Mouse (Mus musculus) bone marrow macrophage, adult 2 months (primary cell): ENCODE measurements at regions not wholly inside any gene's neighbourhood (a gene's known extent, or its start where the extent isn't known, plus 50 kb on each side); places are given as distances from the start of the nearest gene placed in this dataset.

Experiments used
- H3K27ac ChIP-seq: 2 replicates; pipeline ENCODE4 v1.5.1; 2012; ENCODE audit warnings: low read depth, low read length; ENCODE audit not compliant: insufficient read depth
- H3K4me1 ChIP-seq: 2 replicates; pipeline ENCODE4 v1.6.1; 2012; ENCODE audit warnings: low read length; ENCODE audit not compliant: control insufficient read depth, insufficient read depth
- H3K4me3 ChIP-seq: 2 replicates; pipeline ENCODE4 v1.5.1; 2012; ENCODE audit warnings: mild to moderate bottlenecking, low read length, moderate library complexity; ENCODE audit not compliant: insufficient read depth
- CTCF ChIP-seq: IDR thresholded peaks from 2 replicates; pipeline ENCODE4 v1.5.1; 2012; ENCODE audit warnings: low read depth, mild to moderate bottlenecking, low read length, moderate library complexity
- POLR2A ChIP-seq: IDR thresholded peaks from 2 replicates; pipeline ENCODE4 v1.6.1; 2012; ENCODE audit warnings: mild to moderate bottlenecking, low read depth, low read length, borderline replicate concordance

- TF ChIP-seq CTCF = no peak
- no peak for TF ChIP-seq POLR2A
- H3K4me1 ChIP-seq = no peaks in the 10 kb centered on the region
- no peak overlapping the region for H3K27ac ChIP-seq
- H3K4me3 ChIP-seq = no peak overlapping the region
Measured at GRCm38 (mm10) chr14:68923054-68923453, 371.0 kb downstream of the Synb start.

DNA sequence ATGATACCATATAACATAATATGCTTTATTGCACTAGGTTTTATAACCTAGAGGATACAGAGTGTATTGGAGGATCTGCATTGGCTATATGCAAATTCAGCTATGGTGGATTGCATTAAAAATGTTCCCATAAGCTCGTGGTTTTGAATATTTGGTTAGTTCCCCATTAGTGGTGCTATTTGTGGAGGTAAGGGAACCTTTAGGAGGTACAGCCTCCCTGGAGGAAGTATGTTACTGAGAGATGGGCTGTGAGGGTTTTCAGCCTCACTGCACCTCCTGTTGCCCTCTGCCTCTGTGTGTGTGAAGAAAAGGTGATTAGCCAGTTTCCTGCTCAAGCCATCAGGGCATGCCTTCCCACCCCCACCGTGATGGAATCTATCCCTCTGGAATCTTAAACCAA, 372.1 kb downstream of the Synb start:
- no peak overlapping the region for H3K27ac ChIP-seq
- H3K4me1 ChIP-seq = no peaks in the 10 kb centered on the region
- TF ChIP-seq CTCF (no peak), POLR2A (no peak)
- no peak overlapping the region for H3K4me3 ChIP-seq

DNA sequence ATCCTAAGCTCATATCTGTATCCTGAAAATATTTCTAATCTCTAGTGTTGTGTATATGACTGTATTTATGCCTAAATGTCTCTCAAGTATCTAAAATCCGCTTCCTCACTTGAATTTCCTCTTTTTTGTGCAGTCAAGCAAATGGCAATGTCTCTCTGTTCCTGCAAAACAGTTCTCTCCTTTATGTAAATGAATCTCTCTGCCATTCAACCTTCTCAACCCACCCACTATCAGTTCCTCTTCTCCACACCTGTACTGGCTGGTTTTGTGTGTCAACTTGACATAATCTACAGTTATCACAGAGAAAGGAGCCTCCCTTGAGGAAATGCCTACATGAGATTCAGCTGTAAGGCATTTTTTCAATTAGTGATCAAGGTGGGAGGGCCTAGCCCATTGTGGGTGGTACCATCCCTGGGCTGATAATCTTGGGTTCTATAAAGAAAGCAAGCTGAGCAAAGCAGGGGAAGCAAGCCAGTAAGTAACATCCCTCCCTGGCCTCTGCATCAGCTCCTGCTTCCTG, 375.5 kb downstream of the Synb start:
- H3K27ac ChIP-seq = no peak overlapping the region
- TF ChIP-seq POLR2A = no peak
- no peak for TF ChIP-seq CTCF
- no peaks in the 10 kb centered on the region for H3K4me1 ChIP-seq
- no peak overlapping the region for H3K4me3 ChIP-seq

- TF ChIP-seq CTCF (no peak), POLR2A (no peak)
- Histone ChIP-seq H3K4me1 (no peaks in the 10 kb centered on the region), H3K4me3 (no peak overlapping the region), H3K27ac (no peak overlapping the region)
Measured at GRCm38 (mm10) chr14:68899921-68900320, 394.2 kb downstream of the Synb start.

GRCm38 (mm10) chr14:68877171-68877570, 416.9 kb downstream of the Synb start:
- H3K4me1 ChIP-seq = no peaks in the 10 kb centered on the region
- H3K4me3 ChIP-seq = no peak overlapping the region
- TF ChIP-seq POLR2A = no peak
- no peak overlapping the region for H3K27ac ChIP-seq

GRCm38 (mm10) chr14:68861071-68861470, 433.0 kb downstream of the Synb start:
- H3K27ac ChIP-seq = no peak overlapping the region
- no peak overlapping the region for H3K4me3 ChIP-seq
- TF ChIP-seq POLR2A = no peak
- no peaks in the 10 kb centered on the region for H3K4me1 ChIP-seq

DNA sequence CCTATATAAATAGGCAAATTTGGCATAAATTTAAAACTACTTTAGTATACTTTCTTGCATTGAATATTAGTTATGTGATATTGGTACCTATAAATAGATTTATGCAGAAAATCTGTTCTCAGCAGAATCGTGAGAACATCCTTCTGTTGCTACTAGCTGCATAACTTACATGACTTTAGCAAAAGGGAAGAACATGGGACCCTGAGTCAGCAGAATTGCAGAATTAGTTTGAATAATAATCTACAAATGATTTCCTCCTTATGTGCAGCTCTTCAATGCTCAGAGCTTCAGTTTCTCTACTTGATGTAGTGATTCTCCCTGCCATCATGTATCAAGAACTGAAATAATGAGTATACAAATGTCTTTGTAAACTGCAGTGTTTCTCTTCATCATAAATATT, 436.2 kb downstream of the Synb start:
- H3K4me3 ChIP-seq = no peak overlapping the region
- TF ChIP-seq POLR2A (no peak), CTCF (no peak)
- no peak overlapping the region for H3K27ac ChIP-seq
- H3K4me1 ChIP-seq = no peaks in the 10 kb centered on the region

DNA sequence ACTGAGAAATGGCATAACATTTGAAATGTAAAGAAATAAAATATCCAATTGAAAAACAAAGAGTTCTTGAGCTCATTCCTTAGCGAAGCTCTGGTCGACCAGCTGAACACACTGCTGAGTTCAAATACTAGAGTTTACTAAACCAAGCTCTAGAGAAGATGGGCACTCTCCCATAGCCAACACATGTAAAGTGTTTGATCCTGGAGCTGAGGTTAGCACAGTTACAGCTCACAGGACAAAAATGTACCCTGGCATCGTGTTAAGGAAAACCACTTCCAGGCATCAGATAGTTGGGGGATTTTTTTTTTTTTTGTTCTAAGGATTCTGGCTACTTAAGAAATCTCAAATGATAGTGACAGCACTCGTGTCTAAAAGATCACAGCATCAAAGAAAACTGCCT, 445.6 kb downstream of the Synb start:
- no peak for TF ChIP-seq CTCF
- no peak for TF ChIP-seq POLR2A
- H3K4me3 ChIP-seq = no peak overlapping the region
- no peak overlapping the region for H3K27ac ChIP-seq
- H3K4me1 ChIP-seq = no peaks in the 10 kb centered on the region

DNA sequence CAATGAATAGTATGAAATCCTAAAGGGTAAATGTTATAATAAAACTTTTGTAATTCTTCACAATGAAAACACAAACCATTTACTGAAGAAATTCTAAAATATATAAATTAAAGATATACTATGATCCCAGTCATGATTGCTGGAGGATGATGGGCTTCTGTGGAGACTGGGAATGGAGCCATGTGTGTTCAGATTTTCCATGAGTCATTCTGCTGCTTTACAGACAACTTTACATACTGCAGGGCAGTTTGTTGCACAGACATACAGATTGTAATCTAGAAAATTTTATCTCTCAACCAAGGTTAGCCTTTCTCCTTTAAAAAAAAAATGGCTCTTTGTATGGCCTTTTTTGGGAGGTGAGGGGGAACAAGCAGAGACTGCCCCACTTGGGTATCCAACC, 446.5 kb downstream of the Synb start:
- H3K4me3 ChIP-seq = no peak overlapping the region
- TF ChIP-seq POLR2A (no peak), CTCF (no peak)
- H3K27ac ChIP-seq = no peak overlapping the region
- H3K4me1 ChIP-seq = no peaks in the 10 kb centered on the region

- no peak for TF ChIP-seq POLR2A
- no peak for TF ChIP-seq CTCF
- Histone ChIP-seq H3K4me3 (no peak overlapping the region), H3K4me1 (no peaks in the 10 kb centered on the region), H3K27ac (no peak overlapping the region)
Measured at GRCm38 (mm10) chr14:68820241-68820640, 473.9 kb downstream of the Synb start.

DNA sequence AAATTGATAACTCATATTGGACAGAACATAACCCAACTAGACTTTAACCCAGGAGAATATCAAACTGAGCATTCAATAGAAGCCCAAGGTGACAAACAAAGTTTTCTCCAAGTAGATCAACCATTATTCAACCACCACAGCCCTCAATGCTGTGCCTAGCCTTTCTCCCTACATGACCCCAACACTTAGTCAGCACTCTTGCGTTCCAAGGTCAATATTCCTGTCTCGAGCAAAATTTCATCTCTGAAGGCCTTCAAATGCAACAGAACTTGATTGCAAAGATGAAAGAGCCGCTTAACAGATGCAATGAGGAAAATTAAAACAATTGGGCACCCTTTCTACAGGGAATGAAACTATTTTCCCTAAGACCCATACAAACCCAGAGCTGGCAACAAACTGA, 485.1 kb downstream of the Synb start:
- no peaks in the 10 kb centered on the region for H3K4me1 ChIP-seq
- TF ChIP-seq POLR2A = no peak
- no peak for TF ChIP-seq CTCF
- H3K27ac ChIP-seq = no peak overlapping the region
- no peak overlapping the region for H3K4me3 ChIP-seq
